Comparison of ENCODE assay signal across 11 mouse cellular contexts in the genomic region with DNA sequence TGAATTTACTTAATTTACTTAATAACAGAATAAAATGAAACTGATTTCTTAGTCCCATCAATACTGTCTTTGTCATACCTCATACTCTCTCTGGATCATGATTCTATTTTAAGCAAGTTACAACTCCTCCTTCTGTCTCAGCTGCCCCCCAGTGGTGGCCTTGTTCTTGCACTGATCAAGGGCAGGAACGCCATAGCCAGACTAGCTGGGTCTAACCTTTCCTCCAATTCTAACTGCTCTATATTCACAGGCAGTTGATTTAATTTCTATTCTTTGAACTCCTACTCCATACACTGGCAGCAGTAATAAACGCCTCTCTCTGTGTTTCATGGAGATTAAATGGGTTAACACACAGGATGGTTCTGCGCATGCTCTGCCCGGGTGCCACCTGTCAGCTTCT.
A peak's percentile ranks its signal among the peaks of the same experiment; 100 is the strongest.
DNase-seq lines count a peak whose midpoint lies in the region; ATAC-seq and TF ChIP-seq lines count a peak whose summit lies in the region.
"Had no signal": no experiment of that assay in that cellular context is flagged by ENCODE, and none has a peak within 500 bp of the region (broad histone marks: within the 10 kb centered on the region; RNA-seq: fewer than 3 reads in every experiment).

No protein-coding gene starts in this region.

- no peak for TF ChIP-seq EP300 in heart, postnatal 0 days (IDR thresholded peaks at IDR 0.05; ENCODE audit: low read depth)

- H3K27me3 ChIP-seq in heart, postnatal 0 days (ENCODE audit: control insufficient read depth, insufficient read depth, low read length) = no peaks in the 10 kb centered on the region
- H3K27me3 ChIP-seq in midbrain, postnatal 0 days (ENCODE audit: insufficient read depth, low read length) = no peaks in the 10 kb centered on the region
- no peaks in the 10 kb centered on the region for H3K27me3 ChIP-seq in midbrain, embryonic 10.5 days (ENCODE audit: low read depth, poor library complexity, severe bottlenecking)
- H3K27me3 ChIP-seq in hindbrain, embryonic 16.5 days (replicated peaks; ENCODE audit: control insufficient read depth, insufficient read depth, low read length) = no peaks in the 10 kb centered on the region
- H3K27me3 ChIP-seq: embryonic facial prominence, embryonic 12.5 days; neural tube, embryonic 12.5 days had no signal

- TF ChIP-seq CTCF in heart, postnatal 0 days (IDR thresholded peaks at IDR 0.05; ENCODE audit: low read depth) = peak; percentile 37
- peak; percentile 39 for TF ChIP-seq CTCF in midbrain, postnatal 0 days (IDR thresholded peaks at IDR 0.05)

- H3K9ac ChIP-seq in heart, postnatal 0 days (replicated peaks; ENCODE audit: low read depth, low read length) = no peak overlapping the region
- no peak overlapping the region for H3K9ac ChIP-seq in midbrain, postnatal 0 days (replicated peaks; ENCODE audit: low read length, poor library complexity, severe bottlenecking)
- no peak overlapping the region for H3K9ac ChIP-seq in hindbrain, embryonic 16.5 days (ENCODE audit: low read depth, low read length)
- H3K9ac ChIP-seq: embryonic facial prominence, embryonic 12.5 days; neural tube, embryonic 12.5 days had no signal

- no peaks in the 10 kb centered on the region for H3K36me3 ChIP-seq in heart, postnatal 0 days (replicated peaks; ENCODE audit: control insufficient read depth, insufficient read depth, low read length)
- H3K36me3 ChIP-seq in midbrain, postnatal 0 days (ENCODE audit: insufficient read depth, low read length) = no peaks in the 10 kb centered on the region
- no peaks in the 10 kb centered on the region for H3K36me3 ChIP-seq in midbrain, embryonic 10.5 days
- no peaks in the 10 kb centered on the region for H3K36me3 ChIP-seq in hindbrain, embryonic 16.5 days (ENCODE audit: control insufficient read depth, insufficient read depth, low read length)
- H3K36me3 ChIP-seq: embryonic facial prominence, embryonic 12.5 days; neural tube, embryonic 12.5 days had no signal

- no peaks in the 10 kb centered on the region for H3K9me3 ChIP-seq in heart, postnatal 0 days (replicated peaks; ENCODE audit: control insufficient read depth, low read length)
- no peaks in the 10 kb centered on the region for H3K9me3 ChIP-seq in midbrain, postnatal 0 days (ENCODE audit: low read length)
- H3K9me3 ChIP-seq in midbrain, embryonic 10.5 days (replicated peaks) = no peaks in the 10 kb centered on the region
- no peaks in the 10 kb centered on the region for H3K9me3 ChIP-seq in hindbrain, embryonic 16.5 days (ENCODE audit: control insufficient read depth, low read length)
- H3K9me3 ChIP-seq: embryonic facial prominence, embryonic 12.5 days; neural tube, embryonic 12.5 days had no signal

- no peak overlapping the region for H3K4me3 ChIP-seq in heart, postnatal 0 days (ENCODE audit: low read depth, low read length)
- H3K4me3 ChIP-seq in midbrain, postnatal 0 days (ENCODE audit: low read depth, low read length) = no peak overlapping the region
- H3K4me3 ChIP-seq in midbrain, embryonic 10.5 days = no peak overlapping the region
- no peak overlapping the region for H3K4me3 ChIP-seq in hindbrain, embryonic 16.5 days (ENCODE audit: low read length)
- H3K4me3 ChIP-seq: embryonic facial prominence, embryonic 12.5 days; neural tube, embryonic 12.5 days had no signal

- no peak overlapping the region for H3K27ac ChIP-seq in heart, postnatal 0 days (ENCODE audit: low read depth)
- H3K27ac ChIP-seq in midbrain, postnatal 0 days (ENCODE audit: low read depth, low read length) = no peak overlapping the region
- no peak overlapping the region for H3K27ac ChIP-seq in midbrain, embryonic 10.5 days (replicated peaks)
- no peak overlapping the region for H3K27ac ChIP-seq in hindbrain, embryonic 16.5 days (ENCODE audit: low read depth, low read length)
- H3K27ac ChIP-seq: embryonic facial prominence, embryonic 12.5 days; neural tube, embryonic 12.5 days had no signal

- 72% methylated on average over 4 of the region's 4 CpGs for WGBS in heart, postnatal 0 days
- 71% methylated on average over 4 of the region's 4 CpGs for WGBS in midbrain, postnatal 0 days
- 76% methylated on average over 4 of the region's 4 CpGs for WGBS in midbrain, embryonic 10.5 days
- 71% methylated on average over 4 of the region's 4 CpGs for WGBS in hindbrain, embryonic 16.5 days

- no peak overlapping the region for H3K4me2 ChIP-seq in heart, postnatal 0 days (ENCODE audit: low read depth, low read length)
- no peak overlapping the region for H3K4me2 ChIP-seq in midbrain, postnatal 0 days (ENCODE audit: low read depth, low read length, poor library complexity, severe bottlenecking)
- no peak overlapping the region for H3K4me2 ChIP-seq in hindbrain, embryonic 16.5 days (ENCODE audit: low read length)
- H3K4me2 ChIP-seq: embryonic facial prominence, embryonic 12.5 days; neural tube, embryonic 12.5 days had no signal

- H3K4me1 ChIP-seq in heart, postnatal 0 days (ENCODE audit: control insufficient read depth, insufficient read depth) = no peaks in the 10 kb centered on the region
- no peaks in the 10 kb centered on the region for H3K4me1 ChIP-seq in midbrain, postnatal 0 days (ENCODE audit: insufficient read depth, low read length)
- H3K4me1 ChIP-seq in midbrain, embryonic 10.5 days = no peaks in the 10 kb centered on the region
- no peaks in the 10 kb centered on the region for H3K4me1 ChIP-seq in hindbrain, embryonic 16.5 days (ENCODE audit: control insufficient read depth, insufficient read depth, low read depth, low read length)
- H3K4me1 ChIP-seq: embryonic facial prominence, embryonic 12.5 days; neural tube, embryonic 12.5 days had no signal

- ATAC-seq in heart, postnatal 0 days (ENCODE audit: insufficient read depth, low read depth) = peak; percentile 55; the same call in 1 of the 2 replicates
- ATAC-seq in midbrain, postnatal 0 days (ENCODE audit: low FRiP score) = no peak
- ATAC-seq in megakaryocyte progenitor cell, adult 5-6 weeks (replicated peaks; ENCODE audit: poor library complexity) = peak; percentile 46; the same call in 1 of the 2 replicates
- ATAC-seq in hindbrain, embryonic 16.5 days = no peak

- DNase-seq in heart, postnatal 0 days (ENCODE audit: low spot score) = peak; percentile 17
- no peak for DNase-seq in heart, postnatal 25 days (ENCODE audit: low spot score)
- DNase-seq in midbrain, postnatal 0 days (ENCODE audit: low spot score) = no peak
- DNase-seq in midbrain, embryonic 10.5 days (ENCODE audit: low spot score) = no peak
- peak; percentile 13 to 39 for DNase-seq in adrenal gland, postnatal 36 days
- no peak for DNase-seq in urinary bladder, postnatal 25 days (ENCODE audit: low spot score)
- DNase-seq: thymus, adult 18-20 months had no signal

- intact Hi-C loops in heart, postnatal 25 days (cut with DNase I) = loop anchor here (10.0 kb wide), 1 partner anchor 576 kb away; no protein-coding TSS in a partner anchor

Comparison
In these comparisons a context has a peak if more than half of its experiments do, and no peak if none do; other contexts are left out.
1. DNase-seq: peak in heart, postnatal 0 days (single experiment) and adrenal gland, postnatal 36 days (2 of 2); none in heart, postnatal 25 days (single experiment), midbrain, postnatal 0 days (single experiment), midbrain, embryonic 10.5 days (single experiment) and urinary bladder, postnatal 25 days (single experiment).
2. ATAC-seq: peak in heart, postnatal 0 days (single experiment) and megakaryocyte progenitor cell, adult 5-6 weeks (single experiment); none in midbrain, postnatal 0 days (single experiment) and hindbrain, embryonic 16.5 days (single experiment).